Mouse (Mus musculus): Measurements from ENCODE around the gene Zfp566.
"Not testable (repeated sequence)": the region's sequence is repeated elsewhere in the genome, so short reads cannot be mapped to it uniquely, and the experiment has no call there.

The Zfp566 gene

DNA sequence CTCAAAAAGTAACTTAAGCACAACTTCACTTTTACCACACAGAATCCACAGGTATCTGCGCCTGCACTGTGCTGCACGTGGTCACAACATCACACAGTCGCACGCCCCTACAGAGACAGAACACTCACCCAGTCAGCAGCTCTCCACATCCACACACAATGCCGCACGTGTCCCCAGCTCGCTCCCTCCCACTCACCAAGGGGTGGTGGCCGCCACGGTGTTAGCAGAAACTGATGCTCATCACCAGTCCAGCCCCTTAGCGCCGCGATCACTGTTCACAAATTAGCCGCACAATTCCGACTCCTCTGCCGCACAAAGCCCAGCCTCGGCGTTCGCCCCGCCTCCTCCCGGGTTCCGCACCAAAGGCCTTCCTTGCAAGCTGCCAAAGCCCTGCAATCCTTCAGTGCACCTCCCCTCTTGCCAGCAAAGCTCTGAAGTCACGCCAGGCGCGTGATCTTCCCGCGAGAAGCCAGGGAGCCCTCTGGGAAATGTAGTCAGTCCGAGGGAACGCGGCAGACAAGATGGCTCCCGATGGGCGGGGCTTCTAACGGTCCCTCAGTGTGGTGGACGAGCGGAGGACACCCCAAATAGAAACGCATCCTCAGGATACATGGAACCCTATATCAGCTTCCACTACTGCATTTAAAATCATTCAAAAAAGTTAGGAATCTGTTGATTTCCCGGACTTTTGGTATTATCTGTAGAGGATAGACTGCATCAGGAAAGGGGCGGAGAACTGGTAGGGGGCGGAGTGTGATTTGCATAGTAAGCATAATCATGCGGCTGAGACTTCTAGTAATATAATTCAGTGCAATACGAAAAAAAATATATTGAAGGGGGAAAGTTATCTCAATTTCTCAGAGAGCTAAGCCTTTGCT is at the start of gene Zfp566, which contains the start of gene Gm26920:
TSS of gene Zfp566 (minus strand) at position 436 of the 878 bp plus-strand sequence.
TSS of gene Gm26920 (minus strand) at position 319 of the 878 bp plus-strand sequence.
- peak; percentile 99 for DNase-seq

DNA sequence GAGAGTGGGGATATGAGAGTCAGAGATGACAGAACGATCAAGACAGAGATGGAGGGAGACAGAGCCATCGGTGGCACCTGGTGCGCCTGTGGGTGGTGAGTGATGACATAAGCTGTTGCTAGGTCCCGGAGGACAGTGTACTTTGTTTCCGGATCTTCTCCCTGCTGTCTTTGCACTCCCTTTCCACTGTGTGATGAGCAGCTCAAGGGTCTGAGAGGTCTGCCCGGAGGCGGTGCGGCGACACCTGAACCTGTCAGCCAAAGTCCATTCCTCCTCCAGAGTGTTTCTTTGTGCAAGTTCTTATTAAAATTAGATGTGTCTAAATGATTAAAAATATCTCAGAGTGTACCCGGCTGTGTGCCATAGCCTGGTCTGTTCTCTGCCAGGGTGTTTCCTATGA is 46.5 kb upstream of the Zfp566 start:
- no peak for DNase-seq

DNA sequence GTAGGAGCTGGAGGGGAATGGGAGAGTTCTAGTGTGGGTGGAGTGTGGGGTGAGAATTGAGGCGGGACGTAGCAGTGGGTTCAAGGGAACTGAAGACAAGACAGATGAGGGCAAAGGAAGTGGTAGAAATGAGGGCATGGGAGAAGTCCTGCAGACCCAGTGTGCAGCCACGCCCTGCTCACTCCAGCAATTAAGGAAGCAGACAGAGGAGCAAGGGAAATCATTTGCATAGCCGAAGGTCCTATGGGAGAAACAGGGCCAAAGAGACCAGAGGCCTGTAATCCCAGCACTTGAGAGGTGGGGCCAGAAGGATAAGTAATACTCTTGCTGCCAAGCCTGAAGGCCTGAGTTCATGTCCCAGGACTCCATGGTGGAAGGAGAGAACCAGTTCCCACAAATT is 42.1 kb upstream of the Zfp566 start:
- no peak for DNase-seq

DNA sequence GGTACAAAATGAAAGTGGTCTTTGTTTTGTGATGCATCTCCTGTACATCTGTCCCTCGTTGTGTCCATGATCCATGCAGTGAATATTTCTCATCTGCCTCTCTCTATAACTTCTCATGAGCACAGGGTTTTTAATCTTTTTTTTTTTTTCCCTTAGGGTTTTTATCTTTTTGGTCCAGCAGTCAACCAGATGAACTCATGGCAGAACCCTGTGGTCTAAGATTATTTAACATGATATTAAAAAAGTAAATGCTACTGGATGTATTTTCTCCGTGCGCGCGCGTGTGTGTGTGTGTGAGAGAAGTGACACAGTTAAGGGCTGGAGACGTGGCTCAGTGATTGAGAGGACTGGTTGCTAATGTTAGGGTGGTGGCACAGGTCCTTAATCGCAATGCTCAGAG is 39.6 kb upstream of the Zfp566 start:
- DNase-seq: no peak

DNA sequence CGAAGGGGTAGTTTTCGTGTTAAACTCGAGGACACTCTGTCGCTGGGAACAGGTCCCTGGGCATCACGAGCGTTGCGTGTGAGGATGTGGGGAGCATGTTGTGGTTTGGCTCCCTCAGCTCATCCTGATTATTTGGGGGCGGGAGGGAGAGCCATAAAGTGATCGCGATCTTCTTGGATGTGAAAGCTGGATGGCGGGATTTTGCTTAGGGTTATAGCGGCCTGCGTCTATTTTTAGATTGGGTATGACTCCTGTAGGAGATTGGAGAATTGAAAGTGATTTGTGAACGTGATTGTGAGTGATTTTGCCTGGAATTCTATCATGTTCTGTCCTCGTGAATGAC is 31.8 kb upstream of the Zfp566 start:
- no peak for DNase-seq

DNA sequence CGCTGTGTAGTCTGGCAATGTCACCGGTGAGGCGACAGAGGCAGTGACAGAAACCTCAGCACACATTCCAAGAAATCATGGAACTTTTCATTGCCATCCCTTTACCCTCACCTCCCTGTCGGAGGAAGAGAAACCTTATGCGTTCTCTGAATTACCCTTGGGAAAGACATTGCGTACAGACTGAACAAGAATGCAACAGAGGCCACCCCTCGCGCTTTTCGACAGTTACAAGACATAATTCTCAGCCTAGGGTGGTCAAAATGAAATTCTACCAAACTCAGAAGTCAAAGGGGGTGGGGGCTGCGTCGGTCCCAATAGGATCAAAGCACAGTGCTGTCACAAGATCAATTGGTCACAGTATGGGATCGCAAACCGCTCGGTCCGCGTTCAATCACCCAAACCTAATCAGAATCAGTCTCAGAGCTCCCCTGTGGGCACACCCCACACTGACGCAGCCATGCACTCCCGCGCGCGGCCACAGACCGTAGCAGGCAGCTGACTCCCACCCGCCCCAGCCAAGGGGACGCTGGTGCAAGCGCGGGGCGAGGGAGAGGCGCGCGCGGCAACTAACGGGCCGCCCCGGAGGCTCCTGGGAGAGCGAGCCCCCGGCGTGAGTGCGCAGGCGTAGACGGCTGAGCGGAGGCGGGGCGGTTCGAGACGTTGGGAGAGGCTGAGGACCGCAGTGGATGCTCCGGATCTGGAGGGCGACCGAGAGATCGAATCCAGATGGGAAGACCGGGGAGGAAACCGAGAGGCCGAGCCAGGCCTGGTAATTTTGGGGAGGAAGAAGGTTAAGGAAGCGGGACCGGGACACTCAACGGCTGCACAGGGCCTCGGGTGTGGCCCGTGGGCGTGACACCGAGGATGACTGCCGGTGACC is 31.2 kb upstream of the Zfp566 start, which contains the start of gene Zfp382:
TSS of gene Zfp382 (plus strand) at position 635 of the 880 bp plus-strand sequence.
- peak; percentile 96 for DNase-seq

DNA sequence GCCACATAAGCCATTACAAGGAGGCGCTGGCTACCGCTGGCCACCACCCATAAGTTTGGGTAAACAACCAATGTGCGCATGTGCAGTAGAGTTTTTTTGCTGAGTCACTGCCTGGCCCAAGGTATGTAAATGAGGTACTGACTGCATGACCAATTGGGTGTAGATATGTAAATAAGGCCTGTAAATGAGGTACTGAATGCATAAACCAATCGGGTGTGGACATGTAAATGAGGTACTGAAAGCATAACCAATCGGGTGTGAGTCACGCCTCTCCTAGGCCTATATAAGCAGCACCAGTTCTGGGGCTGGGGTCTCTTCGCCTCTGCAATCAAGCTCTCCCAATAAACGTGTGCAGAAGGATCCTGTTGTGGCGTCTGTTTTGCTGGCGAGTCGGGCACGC is 27.6 kb upstream of the Zfp566 start:
- not testable (repeated sequence) for DNase-seq

DNA sequence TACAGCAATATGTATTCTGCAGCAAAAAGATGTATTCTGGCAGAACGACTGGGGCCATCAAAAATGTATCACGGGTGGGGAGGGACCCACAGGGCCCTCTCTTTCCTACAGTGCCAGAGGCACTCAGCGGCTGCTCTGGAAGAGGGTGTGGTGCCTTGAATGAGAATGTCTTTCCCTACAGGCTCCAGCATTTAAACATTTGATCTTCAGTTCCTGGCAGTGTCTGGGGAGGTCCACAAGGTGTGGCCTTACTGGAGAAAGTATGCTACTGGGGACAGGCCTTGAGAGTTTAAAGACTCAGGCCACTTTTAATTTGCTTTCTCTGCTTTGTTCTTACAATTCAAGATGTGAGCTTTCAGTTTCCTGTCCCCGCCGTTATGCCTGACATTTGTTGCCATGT is 25.7 kb upstream of the Zfp566 start:
- no peak for DNase-seq

DNA sequence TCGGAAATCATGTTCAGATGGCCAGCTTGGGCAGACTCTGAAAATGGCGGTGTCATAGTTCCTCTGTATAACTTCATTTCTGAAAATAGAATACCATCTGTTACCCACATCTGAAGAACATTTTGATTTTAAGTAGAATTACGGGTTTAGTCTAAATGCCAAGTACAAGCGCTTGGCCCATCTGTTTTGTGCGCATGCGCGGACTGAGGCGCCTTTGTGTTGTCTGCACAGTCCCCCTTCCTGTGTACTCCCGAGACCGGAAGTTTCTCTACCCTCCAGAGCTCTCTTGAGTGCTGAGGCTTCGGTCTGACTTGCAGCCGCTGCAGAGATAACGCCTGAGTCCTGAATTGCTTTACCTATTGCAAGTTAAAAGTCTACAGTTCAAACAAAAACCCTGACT is 9.0 kb upstream of the Zfp566 start:
- DNase-seq: no peak

DNA sequence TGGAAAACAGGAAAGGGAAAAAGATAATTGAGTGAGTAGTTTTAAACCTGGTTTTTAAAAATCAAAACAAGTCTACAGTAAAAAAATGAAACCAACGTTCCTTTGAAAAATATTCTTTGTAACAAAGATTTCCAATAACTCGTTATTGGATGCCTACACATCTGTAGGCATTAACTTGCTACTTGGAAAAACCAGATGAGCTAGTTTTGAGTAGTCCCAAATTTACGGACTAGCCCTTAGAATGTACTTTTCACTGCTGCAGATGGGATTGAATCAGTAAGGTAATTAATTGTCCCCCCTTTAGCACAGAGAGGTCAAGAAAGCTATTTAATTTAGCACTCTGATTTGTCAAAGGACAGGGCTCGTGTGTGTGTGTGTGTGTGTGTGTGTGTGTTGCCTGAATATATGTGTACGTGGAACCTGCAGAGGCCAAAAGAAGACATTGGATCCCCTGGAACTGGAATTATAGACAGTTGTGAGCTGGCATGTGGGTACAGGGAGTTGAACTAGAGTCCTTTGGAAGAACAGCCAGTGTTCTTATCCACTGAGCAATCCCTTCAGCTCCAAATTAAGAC is 5.3 kb upstream of the Zfp566 start:
- peak; percentile 26 for DNase-seq

DNA sequence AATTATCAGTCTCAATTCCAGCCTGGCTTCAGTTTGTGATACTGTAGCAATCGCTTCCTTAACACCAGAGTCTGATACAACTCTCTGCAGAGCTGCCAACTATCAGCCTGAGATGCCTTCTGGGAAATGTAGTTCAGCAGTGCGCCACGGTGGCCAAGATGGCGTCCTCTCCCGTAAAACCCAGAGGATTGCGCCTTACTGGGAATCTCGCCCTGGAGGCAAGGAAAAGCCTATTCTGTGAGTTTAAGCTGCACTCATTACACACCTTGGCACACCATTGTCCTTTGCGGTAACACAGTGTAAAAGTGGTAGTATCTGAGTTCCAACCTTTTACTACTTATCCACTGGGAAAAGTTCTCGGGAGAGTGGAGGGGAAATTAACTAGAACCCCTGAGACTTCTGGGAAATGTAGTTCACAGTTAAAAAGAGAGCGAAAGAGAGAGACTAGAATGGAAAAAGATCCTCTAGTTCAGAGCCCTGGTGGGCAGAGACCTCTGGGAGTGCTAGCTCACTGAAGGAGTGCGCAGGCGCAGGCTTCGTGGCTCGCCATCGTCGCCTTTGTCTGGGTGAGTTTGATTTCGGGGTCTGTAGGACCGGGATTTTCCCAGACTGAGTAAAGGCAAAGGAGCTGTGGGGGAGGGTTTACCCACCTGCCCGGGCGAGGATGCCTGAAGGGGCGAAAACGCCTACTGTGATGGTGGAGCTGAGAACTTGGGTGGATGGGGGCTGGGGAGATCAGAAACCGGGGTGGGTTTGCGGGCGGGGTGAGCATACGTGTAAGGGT is 4.5 kb upstream of the Zfp566 start, which contains the start of gene Zfp260:
TSS of gene Zfp260 (plus strand) at position 132 of the 784 bp plus-strand sequence.
- DNase-seq: peak; percentile 98

DNA sequence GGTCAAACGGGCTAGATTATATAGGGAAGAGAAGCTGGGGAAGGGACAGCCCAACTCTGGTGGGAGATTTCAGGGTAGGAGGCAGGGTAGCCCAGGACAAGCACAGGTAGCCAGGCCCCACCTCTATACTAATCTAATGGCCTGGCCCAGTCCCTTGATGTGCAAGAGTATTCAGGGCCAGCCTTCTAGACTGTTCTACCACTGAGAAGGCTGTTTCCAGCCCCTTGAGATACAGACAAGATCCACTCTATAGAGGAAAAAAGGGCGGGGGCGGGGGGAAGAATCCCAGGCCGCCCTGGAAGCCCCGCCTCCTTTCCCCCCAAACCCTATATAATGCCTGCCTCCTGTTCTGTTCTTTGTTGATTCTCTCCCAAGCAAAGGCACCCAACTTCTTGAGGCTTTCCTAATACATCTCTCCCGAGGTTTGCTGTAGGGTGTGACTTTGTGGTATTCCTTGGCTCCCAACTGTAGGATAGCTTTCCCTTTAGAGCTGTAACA is 3.6 kb upstream of the Zfp566 start:
- no peak for DNase-seq

DNA sequence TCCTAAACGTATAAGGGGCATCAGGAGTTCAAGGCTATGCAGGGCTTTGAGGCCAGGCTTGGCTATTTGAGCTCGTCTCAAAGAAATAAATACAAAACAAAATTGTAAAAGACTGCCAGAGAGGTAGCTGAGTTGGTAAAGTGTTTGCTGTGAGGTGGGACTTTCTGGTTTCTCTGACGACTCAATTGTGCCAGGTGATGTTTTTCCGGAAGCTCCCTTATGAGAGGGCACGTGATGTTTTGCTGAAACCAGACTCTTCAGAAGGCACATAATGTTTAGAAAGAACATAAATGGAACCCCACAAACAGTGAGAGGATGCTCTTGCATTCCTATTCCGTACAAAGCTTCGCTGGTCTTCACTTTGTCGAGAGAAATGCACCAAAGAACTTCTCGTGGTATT is 2.3 kb upstream of the Zfp566 start:
- DNase-seq: no peak

DNA sequence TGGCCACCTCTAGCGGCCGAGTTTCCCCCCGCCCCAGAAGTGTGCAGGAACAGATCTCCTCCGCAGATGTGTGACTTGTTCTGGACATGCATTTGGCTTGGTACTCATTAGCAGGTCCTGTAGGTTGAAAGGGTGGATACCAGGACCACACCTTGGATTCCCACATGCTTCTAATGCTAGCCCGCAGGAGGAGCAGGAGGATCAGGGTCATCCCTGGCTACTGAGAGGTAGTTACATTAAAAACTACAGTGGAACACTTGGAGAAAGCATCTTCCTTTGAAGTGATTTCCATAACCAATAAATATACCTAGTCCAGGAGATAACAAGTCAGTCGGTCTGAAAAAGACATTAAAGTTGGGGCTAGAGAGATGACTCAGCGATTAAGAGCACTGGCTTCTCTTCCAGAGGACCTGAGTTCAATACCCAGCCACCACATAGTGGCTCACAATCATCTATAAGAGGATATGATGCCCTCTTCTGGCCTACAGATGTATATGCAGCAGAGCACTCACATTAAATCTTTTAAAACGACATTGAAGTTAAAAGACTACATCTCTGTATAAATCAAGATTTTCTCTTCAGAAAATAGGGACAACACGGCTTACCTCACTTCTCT is 751 bp upstream of the Zfp566 start:
- peak; percentile 69 for DNase-seq

DNA sequence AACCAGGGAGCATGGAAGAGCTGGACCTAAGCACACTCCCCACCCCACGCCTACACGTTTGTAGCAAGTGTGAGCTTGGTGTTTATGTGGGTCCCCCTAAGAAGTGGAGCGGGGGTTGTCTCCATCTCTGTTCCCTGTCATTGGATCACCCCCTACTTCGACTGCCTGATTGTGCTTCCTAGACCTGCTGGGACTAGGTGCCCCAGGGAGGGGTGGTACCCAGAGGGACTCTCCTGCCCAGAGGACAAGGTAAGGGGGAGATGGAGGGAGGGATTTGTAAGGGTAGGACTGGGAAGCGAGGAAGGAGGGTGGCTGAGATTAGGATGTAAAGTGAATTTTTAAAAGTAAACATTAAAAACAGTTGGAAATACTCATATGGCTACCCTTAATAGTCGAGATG is 922 bp downstream of the Zfp566 start:
- DNase-seq: no peak

DNA sequence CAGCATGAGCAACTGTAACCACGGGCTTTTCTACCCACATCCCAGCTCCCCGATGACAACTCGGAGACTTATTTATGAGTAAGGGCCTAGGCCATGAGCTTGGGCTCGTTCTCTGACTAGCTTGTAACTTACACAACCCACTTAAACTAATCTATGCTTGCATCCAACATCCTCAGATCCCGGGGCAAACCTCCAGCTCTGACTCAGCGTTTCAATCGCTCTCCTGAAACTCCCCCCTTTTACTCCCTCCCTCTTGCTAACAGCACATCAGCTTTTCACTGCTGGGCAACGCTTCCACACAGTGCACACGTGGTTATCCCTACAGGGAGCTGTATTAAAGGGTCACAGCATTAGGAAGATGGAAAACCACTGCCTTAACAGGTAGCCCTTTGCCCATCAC is 3.8 kb downstream of the Zfp566 start:
- DNase-seq: no peak

DNA sequence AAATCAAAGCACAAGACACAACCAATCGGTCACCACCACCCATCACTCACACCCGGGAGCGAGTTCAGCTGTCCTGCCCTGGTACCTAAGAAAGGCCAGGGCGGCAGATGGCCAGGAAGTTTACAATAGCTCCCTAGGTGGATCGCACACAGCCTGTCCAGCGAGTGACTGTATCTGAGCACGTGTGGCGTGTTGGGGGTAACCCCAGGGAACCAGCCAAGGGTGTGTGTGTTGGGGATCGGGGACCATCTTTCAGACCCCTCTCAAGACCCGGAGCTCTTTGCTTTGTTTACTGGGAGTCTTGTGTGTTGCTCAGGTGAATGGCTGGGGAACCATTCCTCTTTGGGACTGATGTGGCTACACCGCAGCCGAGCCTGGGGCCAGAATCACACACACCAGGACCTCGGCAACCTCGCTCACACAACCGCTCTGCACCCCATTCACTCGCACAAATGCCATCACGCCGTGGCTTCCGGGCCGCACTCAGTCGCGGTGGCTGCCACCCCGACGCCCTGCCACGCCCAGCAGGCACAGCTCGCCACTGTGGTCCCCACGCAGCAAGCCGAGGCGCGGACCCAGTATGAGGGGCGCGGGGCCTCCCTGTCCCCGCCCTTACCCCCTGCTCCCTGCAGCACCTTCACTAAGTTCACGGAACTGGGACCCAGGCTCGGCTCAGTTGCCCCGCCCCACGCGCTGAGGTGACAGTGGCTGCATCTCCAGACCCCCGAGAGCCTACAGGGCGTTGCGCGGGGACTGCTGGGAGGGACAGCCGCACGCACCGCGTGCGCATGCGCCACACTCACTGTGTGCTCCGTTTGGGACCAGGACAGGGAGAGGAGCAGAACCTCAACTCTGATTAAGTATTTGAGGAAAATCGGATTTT is 17.9 kb downstream of the Zfp566 start, which contains the start of gene Zfp82:
TSS of gene Zfp82 (minus strand) at position 755 of the 883 bp plus-strand sequence.
- peak; percentile 93 for DNase-seq

DNA sequence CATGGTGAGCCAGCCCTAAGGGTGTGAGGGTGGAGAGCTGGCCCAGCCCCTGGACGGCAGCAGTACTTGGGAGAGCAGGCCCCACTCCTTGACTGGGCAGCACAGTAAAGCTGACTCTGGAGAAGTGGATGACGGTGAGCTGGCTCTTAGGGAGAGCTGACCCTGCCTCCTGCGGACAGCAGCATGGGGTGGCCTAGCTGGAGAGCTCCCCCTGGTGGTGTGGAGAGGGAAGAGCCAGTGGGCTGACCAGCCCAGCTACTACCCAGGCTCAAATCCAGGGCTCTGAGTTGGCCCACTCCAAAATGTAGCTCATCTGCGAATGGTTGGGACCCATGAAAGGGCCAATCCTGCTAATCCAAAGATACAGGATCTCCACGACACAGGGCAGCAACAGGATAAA is 25.7 kb downstream of the Zfp566 start:
- DNase-seq: no peak

DNA sequence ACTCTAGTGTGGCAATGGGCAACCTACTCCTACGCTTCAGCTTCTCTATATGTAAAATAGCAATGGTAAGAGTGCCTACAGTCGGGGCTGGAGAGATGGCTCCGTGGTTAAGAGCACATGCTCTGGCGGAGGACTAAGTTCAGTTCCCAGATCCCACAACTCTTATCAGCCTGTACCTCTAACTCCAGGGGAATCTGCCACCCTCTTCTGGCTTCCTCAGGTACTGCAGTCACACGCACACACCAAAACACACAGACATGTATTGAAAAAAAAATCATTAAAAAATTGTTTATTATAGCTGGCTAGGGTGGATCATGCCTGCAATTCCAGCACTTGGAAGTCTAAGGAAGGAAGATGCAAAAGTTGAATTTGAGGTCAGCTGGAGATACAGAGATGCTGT is 27.8 kb downstream of the Zfp566 start:
- peak; percentile 46 for DNase-seq

DNA sequence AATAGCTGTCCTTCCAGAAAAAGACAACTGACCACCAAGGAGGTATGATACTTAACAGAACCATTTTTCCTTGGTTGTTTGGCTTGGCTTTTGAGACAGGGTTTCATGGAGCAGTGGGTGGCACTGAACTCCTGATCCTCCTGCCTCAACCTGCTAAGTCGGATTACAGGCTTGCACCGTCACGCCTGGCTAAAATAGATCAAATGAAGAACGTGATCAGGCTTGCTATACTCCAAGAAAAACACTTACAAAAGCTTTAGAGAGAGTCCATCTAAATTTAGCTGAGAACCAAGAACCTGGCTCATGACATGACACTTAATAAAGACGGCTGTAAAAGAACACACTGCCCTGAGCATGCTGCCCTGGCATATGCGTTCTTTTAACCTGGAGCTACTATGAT is 30.0 kb downstream of the Zfp566 start:
- no peak for DNase-seq

DNA sequence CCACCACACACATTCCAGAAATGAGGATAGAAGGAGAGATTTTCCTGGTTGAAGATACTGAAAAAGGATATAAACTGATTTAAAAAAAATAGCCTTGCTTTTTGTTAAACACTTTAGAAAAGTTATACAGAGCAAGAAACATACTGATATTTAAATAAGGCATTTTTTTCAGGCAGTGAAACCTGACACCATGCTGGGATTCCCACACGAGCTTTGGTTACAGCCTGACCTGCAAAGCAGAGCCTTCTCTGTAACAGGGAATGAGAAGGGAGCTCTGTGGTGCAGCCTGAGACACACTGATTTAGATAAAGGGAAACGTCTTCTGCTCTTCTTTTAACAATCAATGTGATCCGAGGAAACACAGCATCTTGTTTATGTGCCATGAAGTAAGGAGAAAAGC is 36.7 kb downstream of the Zfp566 start:
- no peak for DNase-seq

Measured in retina, postnatal 1 day (tissue).